In genomic region chr16:29167051-29167450, GRCm38 (mm10) we compare ENCODE assay signal across 19 mouse cellular contexts. TPM values are rescaled to one million over a fixed set of nuclear protein-coding genes. Genes with fewer than 3 reads are reported as not detected.
"Had no signal": no experiment of that assay in that cellular context is flagged by ENCODE, and none has a peak within 500 bp of the region (broad histone marks: within the 10 kb centered on the region; RNA-seq: fewer than 3 reads in every experiment).

No protein-coding gene starts in this region.

- H3K4me2 ChIP-seq: lung, embryonic 14.5 days; neural tube, embryonic 13.5 days; neural tube, embryonic 15.5 days had no signal

- H3K4me1 ChIP-seq: neural tube, embryonic 15.5 days had no signal

- H3K27ac ChIP-seq: midbrain, embryonic 10.5 days; neural tube, embryonic 13.5 days; neural tube, embryonic 15.5 days had no signal

- H3K9ac ChIP-seq: lung, embryonic 14.5 days; neural tube, embryonic 13.5 days; neural tube, embryonic 15.5 days had no signal

- H3K36me3 ChIP-seq: midbrain, embryonic 10.5 days; neural tube, embryonic 13.5 days; neural tube, embryonic 15.5 days had no signal

- H3K27me3 ChIP-seq: neural tube, embryonic 13.5 days; neural tube, embryonic 15.5 days had no signal

- DNase-seq: lung, adult 18-20 months; lung, embryonic 14.5 days; lung, postnatal 10 days; lung, postnatal 4 days; midbrain, embryonic 14.5 days; right cerebral cortex, adult 18-20 months; right cerebral cortex, postnatal 25 days; right cerebral cortex, postnatal 4 days; spleen, adult 18-20 months; thymus, adult 18-20 months; thymus, postnatal 14 days; thymus, postnatal 36 days had no signal

- H3K9me3 ChIP-seq: midbrain, embryonic 10.5 days; neural tube, embryonic 13.5 days; neural tube, embryonic 15.5 days had no signal

- ATAC-seq: midbrain, embryonic 16.5 days had no signal

- H3K4me3 ChIP-seq: midbrain, embryonic 10.5 days; myocyte; neural tube, embryonic 13.5 days; neural tube, embryonic 15.5 days had no signal

RNA-seq across cellular contexts. Expression of gene Hrasls, which starts 42.4 kb away (rescaled TPM):
- polyA plus RNA-seq: liver, embryonic 16.5 days; small intestine, adult 2 months had no signal
